Mouse (Mus musculus): ENCODE data around the gene Cend1. TPM values are rescaled to one million over a fixed set of nuclear protein-coding genes. Genes with fewer than 3 reads are reported as not detected.
A peak's percentile ranks its signal among the peaks of the same experiment; 100 is the strongest.

Gene Cend1
- total RNA-seq, 2 experiments from 2014 or later = 265 to 270 TPM

DNA sequence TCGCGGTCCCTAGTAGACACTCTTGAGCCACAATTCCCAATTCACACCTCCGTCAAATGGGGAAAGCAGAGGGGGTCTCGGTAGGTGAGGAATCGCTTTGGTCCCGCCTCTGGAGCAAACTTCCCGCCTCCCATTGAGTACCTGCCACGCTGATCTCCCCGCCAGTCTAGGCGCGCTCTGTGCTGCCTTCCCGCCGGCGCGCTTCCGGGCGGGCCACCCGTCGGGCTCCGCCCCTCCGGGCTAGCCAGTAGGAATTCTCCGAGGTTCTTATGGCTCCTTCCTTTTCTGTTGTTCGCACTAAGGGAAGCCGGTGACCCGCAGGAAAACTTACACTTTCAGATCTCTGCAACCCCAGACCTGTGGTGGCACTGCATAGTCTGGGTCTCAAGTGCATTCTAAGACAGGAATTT lies 14.5 kb upstream of the Cend1 start, which contains the start of gene Pidd1:
Gene Pidd1, minus strand, starts transcription at position 198 of the 410 bp plus-strand sequence.
- no peak for DNase-seq (ENCODE audit: low spot score in 2 of 2)

DNA sequence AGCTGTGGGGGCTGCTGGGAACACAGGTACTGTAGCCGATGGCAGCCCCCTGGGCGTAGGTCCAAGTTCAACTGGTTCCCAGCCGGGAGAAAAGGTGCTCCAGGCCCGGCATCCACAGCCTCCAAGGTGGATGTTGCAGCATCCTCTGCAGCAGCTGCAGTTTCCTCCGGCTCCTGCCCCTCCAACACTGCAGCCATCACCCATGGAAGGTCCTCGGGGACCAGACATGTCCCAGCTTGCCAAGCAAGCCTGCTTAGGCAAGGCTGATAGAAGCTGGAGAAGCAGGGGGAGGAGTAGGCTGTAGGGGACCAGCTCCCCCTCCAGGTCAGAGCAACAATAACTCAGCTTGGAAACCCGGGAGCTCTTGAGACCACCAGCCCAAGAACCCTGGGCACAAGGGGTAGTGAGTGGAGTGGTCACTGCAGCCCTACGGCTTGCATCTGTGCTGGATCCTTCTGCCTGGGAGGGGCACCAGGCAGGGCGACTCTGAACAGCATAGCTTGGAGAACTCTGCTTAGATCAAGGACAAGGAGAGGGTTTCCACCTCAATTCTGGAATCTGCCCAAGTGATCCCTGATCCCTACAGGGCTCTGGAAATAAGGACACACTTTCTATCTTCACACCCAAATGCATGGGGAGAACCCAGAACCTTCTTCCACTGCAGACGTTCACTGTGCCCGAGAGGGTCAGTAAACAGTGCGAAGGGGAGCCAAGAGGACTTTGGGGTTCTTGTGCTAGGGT lies 14.0 kb upstream of the Cend1 start:
- no peak for DNase-seq (ENCODE audit: low spot score in 2 of 2)

DNA sequence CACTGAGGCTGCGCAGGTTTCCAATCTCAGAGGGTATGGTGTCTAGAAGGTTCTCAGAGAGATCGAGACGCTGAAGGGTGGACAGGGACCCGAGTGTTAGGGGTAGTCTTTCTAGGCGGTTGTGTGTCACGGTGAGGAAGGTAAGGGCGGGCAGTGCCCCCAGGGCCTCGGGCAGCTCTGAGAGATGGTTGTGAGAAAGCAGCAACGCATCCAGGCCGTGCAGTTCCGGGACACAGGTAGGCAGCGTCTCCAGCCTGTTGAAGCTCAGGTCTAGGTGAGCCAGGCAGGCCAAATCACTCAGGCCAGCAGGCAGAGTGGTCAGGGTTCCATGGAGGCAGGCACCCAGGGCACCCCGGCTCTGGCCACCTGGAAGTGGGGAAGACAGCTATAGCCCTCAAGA lies 12.9 kb upstream of the Cend1 start:
- no peak for DNase-seq (ENCODE audit: low spot score in 2 of 2)

DNA sequence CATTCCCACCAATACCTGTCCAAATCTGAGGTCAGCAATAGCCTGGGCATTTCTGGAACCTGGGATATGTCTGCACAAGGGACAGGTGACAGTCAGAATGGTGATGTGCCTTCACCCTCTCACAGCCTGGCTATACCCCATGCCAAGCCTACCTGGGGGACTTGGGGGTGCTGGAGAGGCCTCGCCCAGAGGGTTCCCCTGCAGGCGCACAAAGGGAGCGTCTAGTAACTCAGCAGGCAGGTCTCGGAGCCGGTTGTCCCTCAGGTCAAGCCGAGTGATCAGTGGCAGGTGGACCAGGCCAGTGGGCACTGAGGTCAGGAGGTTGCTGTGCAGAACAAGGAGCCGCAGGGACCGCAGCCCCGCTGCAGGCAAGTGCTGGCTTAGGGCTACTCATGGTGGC lies 12.2 kb upstream of the Cend1 start:
- no peak for DNase-seq (ENCODE audit: low spot score in 2 of 2)

DNA sequence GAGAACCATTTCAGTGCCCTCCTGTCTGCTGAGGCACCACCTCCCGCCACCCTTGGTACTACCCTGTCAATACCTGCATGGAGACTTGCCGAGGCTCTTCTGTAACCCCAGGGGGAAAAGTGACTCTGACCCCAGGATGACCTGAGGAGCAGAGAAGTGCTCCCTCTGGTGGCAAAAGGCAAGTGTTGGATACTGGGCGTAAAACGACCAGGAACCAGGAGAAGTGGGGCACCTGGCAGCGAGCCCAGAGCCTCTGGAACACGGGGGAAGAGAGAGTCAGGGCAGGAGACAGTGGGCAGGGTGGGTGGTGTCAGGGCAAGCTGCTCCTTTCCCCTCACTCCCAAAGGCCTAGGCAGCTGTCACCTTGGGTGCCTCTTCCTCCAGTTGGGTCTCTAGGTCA lies 11.3 kb upstream of the Cend1 start:
- no peak for DNase-seq (ENCODE audit: low spot score in 2 of 2)

DNA sequence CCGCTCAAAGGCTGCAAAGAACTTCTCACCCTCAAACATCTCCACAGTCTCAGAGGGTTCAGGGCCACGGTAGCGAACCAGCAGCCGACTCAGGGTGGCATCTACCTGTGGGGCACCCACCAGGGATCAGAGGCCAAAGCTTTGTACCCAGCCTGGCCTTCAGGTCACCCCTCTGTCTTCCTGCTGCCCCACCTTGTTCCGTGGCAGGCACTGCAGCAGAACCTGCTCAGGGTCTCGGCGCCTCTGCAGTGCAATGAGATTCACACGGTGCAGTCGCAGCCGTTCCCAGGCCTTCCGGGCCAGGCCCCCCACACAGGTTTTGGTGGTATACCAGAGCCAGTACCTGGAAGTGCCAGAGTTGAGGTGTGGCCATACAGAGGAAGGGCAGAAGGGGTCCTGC lies 10.5 kb upstream of the Cend1 start:
- DNase-seq (ENCODE audit: low spot score in 2 of 2) = no peak

DNA sequence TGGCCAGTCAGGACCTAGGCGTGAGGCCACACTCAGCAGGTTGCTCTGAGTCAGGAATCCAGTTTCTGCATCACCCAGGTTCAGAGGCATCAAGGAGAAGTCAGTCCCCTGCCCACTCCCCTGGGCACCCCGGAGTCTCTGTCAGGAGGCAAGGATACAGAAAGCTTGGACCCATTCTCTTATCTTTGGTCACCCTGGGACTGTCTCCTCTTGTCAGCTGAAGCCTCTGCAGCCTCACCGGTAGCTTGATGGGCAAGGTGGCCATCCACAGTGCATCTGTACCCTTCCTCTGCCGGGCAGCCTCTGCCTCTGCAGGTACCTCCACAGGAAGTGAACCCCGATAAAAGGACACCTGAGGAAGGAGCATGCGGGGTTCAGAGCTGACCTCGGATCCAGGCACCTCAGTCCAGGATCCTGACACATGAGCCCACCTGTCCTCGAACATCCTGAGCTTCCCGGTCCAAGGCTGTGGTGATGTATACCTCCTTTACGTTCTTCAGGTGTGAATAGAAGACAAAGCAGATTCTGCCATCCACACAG lies 9.9 kb upstream of the Cend1 start:
- DNase-seq (ENCODE audit: low spot score in 2 of 2) = no peak

DNA sequence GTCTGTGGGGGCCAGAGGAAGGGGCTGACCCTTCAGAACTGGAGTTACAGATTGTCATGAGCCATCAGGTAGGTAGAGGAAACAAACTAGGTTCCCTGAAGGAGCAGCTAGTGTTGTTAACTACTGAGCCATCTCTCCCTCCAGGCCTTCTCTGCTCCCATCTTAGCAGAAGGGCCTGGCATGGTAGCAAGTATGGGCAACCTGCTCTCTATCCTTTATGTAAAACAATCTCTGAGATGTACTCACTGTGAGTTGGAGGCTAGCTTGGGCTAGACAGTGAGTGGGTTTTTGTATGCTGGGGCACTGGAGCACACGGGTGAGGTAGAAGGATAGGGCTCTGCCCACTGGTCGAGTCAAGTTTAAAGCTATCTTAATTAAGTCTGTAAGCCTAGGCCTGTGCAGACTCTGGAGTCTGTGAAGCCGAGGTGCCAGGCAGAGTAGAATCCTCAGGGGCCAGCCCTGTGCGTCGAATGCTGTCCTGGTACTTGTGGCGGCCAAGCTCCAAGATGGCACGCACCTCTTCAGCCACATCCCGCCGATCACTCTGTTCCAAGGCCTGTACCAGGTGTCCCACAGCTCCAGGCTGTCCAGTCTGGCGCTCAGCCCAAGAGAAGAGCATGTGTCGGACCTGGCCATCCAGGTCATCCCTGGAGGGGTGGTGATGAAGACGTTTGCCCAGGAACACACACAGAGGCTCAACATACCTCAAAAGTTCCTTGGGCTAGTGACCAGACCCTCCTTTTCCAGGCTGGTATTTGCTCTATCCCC lies 9.1 kb upstream of the Cend1 start:
- DNase-seq (ENCODE audit: low spot score in 2 of 2) = no peak

DNA sequence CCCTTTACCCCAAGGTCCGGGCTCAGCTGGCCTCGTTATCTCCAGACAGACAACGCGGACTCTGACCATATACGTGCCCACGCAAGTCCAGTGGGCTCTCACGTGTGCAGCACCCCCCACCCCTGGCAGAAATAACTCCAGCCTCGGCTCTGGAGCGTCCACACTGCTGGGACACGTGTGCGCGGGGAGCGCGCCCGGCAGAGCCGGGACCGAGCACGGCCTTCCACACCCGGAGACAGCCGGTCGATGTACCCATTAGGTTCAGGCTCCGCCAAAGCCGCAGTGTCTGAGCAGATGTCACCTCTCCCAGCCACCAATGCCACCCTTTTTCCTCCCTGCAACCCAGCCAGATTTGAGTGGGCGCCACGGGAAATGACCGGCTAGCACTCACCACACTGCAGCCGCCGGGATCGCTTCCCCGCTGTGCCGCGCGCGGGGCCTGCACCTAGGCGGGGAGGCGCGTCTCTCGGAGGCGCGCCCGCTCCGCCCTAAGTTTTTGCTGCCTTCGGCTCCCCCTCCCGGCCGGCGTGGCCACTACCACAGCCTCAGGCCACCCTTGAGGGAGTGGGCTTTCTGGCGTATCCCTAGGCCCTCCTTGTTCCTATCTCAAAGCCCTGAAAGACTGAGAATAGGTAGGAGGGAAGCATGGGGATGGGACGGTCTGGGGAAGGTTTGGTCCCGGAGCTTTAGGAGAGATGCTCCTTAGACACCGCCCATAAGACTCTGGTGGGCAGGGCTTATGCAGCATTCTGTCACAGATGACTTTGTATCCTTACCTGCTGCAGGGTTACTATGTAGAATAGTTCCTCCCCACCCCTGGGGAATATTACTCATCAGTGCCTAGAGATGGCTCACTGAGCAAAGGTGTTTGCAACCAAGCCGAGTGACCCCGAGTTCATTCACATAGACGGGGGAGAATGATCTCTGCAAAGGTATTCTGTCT lies 8.2 kb upstream of the Cend1 start, which contains the start of gene Slc25a22:
Gene Slc25a22, minus strand, starts transcription at position 715 of the 943 bp plus-strand sequence.
- DNase-seq (ENCODE audit: low spot score in 2 of 2) = peak; percentile 72 to 88

DNA sequence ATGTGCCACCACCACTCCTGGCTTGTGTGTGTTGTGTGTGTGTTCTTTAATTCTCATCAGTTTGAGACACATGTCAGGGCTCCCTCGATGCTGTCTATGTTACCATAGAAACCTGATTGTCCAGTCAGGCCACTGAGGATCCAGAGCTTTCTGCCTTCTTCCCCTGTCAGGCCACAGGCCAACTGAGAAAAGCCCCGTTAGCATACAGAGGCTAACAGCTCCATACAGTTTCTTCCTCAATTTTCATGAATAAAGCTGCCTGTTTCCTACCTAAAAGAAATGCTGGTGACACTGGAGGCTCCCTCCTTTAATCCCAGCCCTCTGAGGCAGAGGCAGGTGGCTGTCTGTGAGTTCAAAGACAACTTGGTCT lies 7.2 kb upstream of the Cend1 start:
- no peak for DNase-seq (ENCODE audit: low spot score in 2 of 2)

DNA sequence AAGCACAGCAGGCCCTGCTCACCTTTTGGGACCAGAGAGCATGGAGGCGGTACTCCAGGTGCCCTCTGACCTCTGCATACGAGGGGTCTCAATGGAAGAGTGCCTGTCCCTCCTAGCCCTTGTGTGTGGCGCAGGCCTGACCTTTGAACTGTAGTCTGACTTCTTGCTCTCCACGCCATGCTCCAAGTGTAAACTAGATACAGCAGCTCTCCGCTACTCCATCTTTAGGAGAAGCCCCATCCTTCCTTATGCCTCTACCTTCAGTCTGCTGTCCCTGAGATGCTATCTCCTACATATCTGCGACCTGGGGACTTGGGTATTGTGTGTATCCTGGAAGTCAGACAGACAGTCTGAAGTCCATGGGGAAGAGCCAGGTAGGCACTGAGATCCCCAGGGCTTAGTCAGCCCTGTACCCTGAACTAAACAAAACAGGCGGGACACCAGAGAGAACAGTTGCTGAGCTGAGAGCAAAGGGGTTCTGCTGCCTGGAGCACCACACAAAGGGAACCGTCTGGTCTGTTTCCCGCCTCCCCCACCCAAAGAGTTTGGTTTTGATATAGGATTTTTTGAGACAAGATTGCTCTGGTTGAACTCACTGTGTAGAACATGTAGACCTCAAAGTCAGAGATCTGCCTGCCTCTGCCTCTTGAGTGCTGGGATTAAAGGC lies 6.7 kb upstream of the Cend1 start:
- no peak for DNase-seq (ENCODE audit: low spot score in 2 of 2)

DNA sequence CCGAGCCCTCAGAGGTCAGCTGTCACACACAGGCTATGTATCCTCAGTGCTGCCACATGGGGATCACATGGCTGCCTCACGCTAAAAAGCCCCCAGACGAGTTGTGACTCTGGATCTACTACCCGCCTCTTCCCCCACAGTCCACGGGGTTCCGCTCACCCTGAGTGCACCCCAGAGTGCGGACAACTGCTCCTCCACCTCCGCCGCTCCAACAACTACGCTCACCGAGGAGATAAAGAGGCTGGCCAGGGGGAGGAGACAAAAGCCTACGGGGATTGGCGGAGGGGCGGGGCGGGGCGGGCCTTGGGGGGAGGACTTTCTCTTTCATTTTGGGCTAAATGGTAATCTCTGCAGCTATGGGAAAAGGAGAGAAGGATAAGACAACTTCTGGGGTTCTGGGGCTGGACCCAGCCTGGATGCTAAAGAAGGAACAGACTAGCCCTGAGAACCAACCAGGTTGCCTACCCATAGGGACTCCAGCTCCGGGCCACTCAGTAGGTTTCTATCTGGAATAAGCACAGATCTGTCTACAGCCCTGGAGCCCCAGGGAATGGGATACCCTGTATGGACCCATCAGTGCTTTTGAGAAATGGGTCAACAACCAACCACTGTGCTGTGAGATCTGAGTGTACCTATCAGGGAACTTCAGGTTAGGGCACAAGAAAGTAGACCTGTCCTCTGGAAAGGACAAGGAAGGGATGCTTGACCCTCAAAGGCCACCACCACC lies 6.0 kb upstream of the Cend1 start:
- peak in 1 of 2 experiments; percentile 44 for DNase-seq (ENCODE audit: low spot score in 2 of 2)

DNA sequence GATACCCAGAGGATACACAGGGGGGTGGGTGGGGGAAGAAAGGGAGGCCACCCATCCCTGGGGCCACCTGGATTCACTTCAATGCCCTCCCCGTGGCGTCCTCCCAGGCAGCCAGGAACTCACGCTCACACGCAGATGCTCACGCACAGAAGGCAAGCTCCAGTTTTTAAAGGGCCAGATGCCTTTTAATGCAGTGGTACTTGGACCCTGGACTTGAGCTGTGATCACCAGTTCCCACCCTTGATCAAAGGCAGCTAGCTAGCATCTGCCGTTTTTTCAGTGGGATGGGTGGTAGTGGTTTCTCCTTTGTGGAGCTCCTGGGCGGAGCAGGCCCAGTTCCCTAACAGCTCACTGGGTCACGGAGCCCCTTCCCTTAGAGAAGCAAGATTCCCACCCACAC lies 5.2 kb upstream of the Cend1 start:
- DNase-seq (ENCODE audit: low spot score in 2 of 2) = peak; percentile 74 to 85

DNA sequence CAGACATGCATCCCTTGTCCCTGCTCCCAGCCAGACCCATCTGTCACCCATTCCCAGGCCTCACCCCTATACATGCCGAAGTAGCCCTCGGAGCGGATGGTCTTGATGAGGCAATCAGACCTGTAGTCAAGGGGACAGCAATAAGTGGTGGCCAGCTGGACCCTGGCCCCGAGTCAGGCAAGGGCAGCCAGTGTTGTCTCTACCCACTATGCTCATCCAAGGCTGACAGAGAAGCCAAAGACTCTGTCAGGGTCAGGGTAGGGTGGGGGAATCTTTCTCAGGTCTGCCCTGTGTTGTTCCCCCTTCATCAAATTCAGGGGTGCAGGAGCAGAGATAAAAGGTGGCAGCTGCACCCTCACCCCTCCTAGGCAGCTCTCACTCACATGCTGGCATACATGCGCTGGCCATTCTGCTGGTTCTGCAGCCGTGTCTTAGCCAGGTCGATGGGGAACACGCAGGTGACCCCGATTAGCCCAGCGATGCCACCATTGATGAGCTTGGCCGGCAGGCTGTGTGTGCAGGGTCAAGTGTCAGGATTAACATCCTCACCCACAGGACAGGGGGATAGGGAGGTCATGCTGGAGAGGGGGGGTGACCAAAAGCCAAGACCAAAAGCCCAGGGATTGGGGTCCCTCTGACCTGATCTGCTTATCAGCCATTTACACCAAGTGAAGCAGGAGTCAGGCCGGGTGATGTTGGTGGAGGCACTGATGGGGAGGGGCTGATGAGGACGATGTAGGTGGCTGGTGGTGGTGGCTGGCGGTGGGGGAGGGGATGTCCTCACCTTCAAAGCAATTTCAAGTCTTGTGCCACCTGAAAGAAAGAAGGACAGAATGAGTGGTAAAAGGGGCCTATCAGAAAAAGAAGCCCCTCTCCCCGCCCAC lies 4.5 kb upstream of the Cend1 start:
- no peak for DNase-seq (ENCODE audit: low spot score in 2 of 2)

DNA sequence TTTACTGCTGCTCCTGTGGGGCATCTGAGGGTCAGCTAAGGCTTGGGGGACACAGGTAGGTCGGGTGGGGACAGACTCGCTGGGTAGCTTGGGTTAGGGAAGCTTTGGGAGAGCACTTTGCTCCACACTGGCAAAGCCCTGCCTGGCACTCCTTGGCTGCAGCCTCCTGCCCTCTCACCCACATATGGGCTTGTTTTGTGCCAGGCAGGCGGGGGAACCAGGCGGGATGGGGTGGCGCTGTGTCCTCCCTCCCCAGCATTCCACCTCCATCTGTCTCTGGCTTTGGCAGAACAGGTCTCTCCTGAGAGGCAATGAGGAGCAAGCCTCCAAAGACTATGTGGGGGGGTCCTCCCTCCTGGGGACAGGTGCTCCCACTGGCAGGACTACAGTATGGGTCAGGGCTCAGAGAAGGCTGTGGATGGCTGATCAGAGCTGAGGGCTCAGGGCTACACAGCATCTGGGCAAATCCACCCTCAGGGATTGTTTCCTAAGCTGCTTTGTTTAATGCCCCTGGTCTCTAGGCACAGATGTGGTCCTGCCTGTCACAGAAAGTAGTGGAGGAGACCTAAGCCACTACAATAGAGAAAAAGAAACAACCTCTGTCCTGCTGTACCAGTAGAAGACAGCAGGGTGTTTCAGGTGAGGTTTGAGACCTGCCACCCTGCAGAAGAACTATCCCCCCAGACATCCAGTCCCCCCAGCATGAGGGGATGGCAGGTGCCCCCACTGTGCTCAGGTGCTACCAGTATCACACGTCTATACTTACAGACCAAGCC lies 3.6 kb upstream of the Cend1 start:
- peak in 1 of 2 experiments; percentile 49 for DNase-seq (ENCODE audit: low spot score in 2 of 2)

DNA sequence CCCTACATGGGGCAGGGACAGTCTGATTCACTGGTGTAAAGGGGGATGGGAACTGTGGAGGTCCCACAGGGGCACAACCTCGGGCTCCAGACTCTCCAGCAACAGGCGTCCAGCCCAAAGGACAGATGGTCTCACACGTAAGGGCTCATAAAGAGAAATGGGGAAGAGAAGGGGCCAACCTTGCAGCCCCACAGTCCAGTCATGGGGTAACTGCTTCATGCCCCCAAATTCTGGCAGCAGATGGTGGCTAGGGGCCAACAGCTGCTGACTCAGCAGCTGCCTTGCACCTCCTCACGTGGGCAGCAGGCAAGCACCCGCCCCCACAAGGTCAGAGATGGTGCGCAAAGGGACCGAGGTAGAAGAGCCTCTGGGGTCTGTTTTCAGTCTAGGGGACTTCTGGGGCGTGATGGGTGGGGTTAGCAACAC lies 2.9 kb upstream of the Cend1 start:
- DNase-seq (ENCODE audit: low spot score in 2 of 2) = no peak

DNA sequence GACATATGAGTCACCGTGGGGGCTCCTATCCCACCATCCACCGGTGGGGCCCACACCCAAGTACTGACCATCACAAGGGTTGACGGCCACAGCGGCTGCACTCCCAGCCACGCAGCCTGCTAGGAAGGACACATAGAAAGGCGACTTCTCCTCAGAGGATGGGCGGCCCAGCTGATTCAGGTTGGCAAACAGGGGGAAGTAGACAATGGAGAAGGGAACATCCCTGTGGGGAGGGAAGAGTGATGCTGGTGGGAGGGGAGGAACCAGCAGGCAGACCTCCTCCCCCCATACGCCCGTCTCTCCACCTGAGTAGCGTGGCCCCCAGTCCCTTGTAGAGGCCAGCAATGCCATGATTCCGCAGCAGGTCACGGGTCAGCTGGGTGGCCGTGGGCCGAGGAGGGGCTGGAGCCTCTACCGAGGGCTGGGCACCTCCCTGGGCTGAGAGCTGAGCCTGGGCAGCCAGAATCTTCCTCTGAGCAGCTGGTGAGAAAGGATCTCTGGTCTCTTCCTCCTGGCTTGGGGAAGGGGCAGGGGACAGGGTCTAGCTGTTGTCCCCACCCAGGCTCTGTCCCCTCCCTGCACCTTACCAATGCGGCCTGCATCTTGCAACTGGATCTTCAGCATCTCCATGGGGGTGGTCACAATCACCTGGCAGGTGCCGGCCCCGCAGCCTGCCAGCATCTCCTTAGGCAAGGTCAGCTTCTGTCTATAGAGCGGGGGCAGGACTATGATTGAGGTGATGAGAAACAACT lies 2.3 kb upstream of the Cend1 start:
- no peak for DNase-seq (ENCODE audit: low spot score in 2 of 2)

Measured in layer of hippocampus, adult 18-20 months (tissue).